Mouse (Mus musculus) embryonic fibroblast, embryonic 13.5 days (primary cell): ENCODE results near the gene Esam. TPM values are rescaled to one million over a fixed set of nuclear protein-coding genes. Genes with fewer than 3 reads are reported as not detected.

ENCODE experiments used
- H3K27ac ChIP-seq: 2 replicates; pipeline ENCODE4 v1.5.1; 2012; ENCODE audit warnings: low read length, control low read depth, inconsistent platforms; ENCODE audit not compliant: insufficient read depth
- H3K4me1 ChIP-seq: 2 replicates; pipeline ENCODE4 v1.6.1; 2011; ENCODE audit warnings: low read length; ENCODE audit not compliant: control insufficient read depth, insufficient read depth
- H3K4me3 ChIP-seq: 2 replicates; pipeline ENCODE4 v1.5.1; 2011; ENCODE audit warnings: mild to moderate bottlenecking, control low read depth, low read length; ENCODE audit not compliant: insufficient read depth
- CTCF ChIP-seq: IDR thresholded peaks from 2 replicates; pipeline ENCODE4 v1.5.1; 2011; ENCODE audit warnings: mild to moderate bottlenecking, control low read depth, low read length, moderate library complexity, borderline replicate concordance; ENCODE audit not compliant: insufficient read depth
- POLR2A ChIP-seq: IDR thresholded peaks from 2 replicates; pipeline ENCODE4 v1.6.1; 2011; ENCODE audit warnings: low read depth, mild to moderate bottlenecking, control low read depth, low read length, moderate library complexity
- polyA plus RNA-seq: library from polyadenylated mRNA; stranded (reverse); fragments of >200 nt; gene quantifications from 2 replicates; pipeline ENCODE4 v1.2.4, GENCODE M21; 2011; ENCODE audit warnings: low read depth; ENCODE audit not compliant: missing spikeins, insufficient read length

Gene Esam
- 0.28 and 0.62 TPM in 2 replicates for polyA plus RNA-seq

DNA sequence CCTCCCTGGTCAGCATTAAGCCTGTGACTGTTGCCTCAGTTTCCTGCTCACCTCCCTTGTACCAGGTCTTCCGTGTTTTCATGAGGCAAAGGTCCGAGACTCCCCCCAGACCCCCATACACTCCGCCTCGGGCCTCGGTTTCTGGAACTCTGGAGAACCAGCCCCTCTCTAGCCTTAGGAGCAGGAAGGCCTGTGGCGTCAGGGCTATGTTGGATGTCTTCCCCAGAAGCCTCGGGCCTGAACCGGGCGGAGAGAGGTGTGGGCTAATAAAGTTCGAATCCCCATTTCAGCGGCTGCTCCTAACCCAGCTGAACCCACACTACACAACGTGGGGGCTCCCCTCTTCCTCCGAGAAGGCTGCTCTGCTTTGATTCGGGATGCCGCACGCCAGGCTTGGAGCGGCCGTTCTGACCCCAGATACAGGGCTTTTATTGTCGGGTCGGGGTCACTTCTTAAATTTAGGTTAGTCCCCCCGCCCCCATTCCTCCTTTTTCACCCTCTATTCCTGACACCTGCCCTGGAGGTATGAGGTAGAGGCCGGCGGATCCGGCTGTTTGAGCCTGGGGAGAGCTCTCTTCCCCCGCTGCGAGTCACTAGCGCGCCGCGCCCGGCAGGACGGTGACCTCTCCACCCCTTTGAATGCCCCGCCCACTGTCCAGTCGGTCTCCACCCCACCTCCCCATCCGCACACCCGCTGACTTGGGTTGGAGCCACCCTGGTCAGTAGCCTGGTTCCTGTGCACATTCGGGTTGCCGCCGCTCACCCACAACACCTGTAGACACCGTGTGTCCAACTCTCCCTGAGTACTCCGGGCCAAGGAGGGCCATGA, at the start of gene Esam:
Gene Esam (plus strand): TSS at position 683 of the 829 bp plus-strand sequence.
- Histone ChIP-seq H3K4me3 (no peak within 1 kb of the TSS), H3K4me1 (0 out of 2 replicates have a peak, but pooled peaks cover 3% of the 10 kb centered on the region), H3K27ac (no peak within 1 kb of the TSS)
- TF ChIP-seq CTCF (no peak), POLR2A (no peak)

DNA sequence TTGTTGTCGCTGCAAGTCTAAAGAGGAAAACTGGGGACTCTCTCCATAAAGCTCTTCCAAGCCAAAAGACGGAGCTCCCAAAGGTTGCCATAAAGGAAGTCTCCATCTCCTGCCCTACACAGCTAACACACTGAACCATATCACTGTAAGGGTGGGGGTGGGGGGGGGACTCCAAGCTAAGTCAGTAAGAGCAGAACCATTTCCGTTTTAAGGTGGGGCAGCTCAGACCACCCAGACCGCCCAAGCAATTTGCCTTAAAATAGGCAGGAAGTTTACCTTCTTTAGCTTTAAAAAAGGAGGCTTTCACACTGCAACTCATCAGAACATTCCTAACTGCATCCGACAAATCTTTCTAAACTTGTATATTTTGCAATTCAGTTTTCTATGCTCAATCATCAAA, 42.7 kb upstream of the Esam start:
- Histone ChIP-seq H3K27ac (no peak overlapping the region), H3K4me1 (peaks cover 4% of the 10 kb centered on the region), H3K4me3 (no peak overlapping the region)
- TF ChIP-seq POLR2A: no peak
- no peak for TF ChIP-seq CTCF

- peaks cover 4% of the 10 kb centered on the region for H3K4me1 ChIP-seq
- H3K27ac ChIP-seq: peak overlapping the region; percentile 88
Measured at GRCm38 (mm10) chr9:37488041-37488440, 39.8 kb upstream of the Esam start.

GRCm38 (mm10) chr9:37488611-37489396, 39.1 kb upstream of the Esam start, which contains the start of gene Msantd2:
Gene Msantd2 (plus strand): TSS chr9:37489319.
- TF ChIP-seq CTCF (no peak), POLR2A (peak; percentile 70)
- Histone ChIP-seq H3K4me1 (peaks cover 4% of the 10 kb centered on the region), H3K4me3 (peak within 1 kb of the TSS; percentile 60), H3K27ac (peak within 1 kb of the TSS; percentile 88)

More at GRCm38 (mm10) chr9:37488041-37488440, 39.8 kb upstream of the Esam start:
- TF ChIP-seq CTCF (no peak), POLR2A (no peak)
- H3K4me3 ChIP-seq: peak overlapping the region; percentile 60

DNA sequence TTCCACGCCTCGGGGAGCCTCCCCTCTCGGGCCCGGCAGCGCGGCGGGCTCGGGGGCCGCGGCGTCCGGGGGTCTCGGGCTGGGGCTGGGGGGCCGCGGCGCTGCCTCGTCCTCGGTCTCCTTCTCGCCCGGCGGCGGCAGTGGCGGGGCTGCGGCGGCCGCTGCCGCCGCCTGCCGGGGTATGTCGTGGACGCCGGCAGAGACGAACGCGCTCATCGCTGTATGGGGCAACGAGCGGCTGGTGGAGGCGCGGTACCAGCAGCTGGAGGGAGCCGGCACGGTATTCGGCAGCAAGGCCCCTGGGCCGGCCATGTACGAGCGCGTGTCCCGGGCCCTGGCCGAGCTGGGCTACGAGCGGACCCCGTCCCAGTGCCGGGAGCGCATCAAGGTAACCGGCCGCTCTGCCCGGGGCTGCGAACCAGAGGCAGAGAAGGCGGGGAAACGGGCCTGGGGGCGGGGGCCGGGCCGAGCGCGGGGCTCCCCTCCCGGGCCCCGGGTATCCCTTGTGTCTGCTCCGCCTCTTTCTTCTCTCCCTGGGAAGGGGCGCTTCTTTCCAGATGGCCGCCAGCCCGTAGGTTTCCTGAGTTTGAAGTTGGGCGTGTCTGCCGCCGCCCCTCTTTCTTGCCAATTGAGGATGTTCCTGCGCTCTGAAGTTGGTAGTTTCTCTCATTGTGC, 38.3 kb upstream of the Esam start:
- peak overlapping the region; percentile 88; the same call in 1 of the 2 replicates for H3K27ac ChIP-seq
- H3K4me1 ChIP-seq: peaks cover 4% of the 10 kb centered on the region

GRCm38 (mm10) chr9:37495761-37496160, 32.1 kb upstream of the Esam start:
- Histone ChIP-seq H3K4me1 (no peaks in the 10 kb centered on the region), H3K27ac (no peak overlapping the region), H3K4me3 (no peak overlapping the region)
- TF ChIP-seq POLR2A (no peak), CTCF (no peak)

More for the DNA sequence above, 38.3 kb upstream of the Esam start:
- TF ChIP-seq CTCF (no peak), POLR2A (no peak)
- H3K4me3 ChIP-seq: peak overlapping the region; percentile 60

GRCm38 (mm10) chr9:37496325-37496724, 31.6 kb upstream of the Esam start:
- Histone ChIP-seq H3K27ac (no peak overlapping the region), H3K4me1 (no peaks in the 10 kb centered on the region), H3K4me3 (no peak overlapping the region)
- no peak for TF ChIP-seq POLR2A
- no peak for TF ChIP-seq CTCF

- H3K4me3 ChIP-seq: no peak overlapping the region
- no peak overlapping the region for H3K27ac ChIP-seq
- TF ChIP-seq CTCF (no peak), POLR2A (no peak)
- H3K4me1 ChIP-seq: no peaks in the 10 kb centered on the region
Measured at GRCm38 (mm10) chr9:37500201-37500600, 27.7 kb upstream of the Esam start.

- H3K27ac ChIP-seq: no peak overlapping the region
- no peaks in the 10 kb centered on the region for H3K4me1 ChIP-seq
- no peak overlapping the region for H3K4me3 ChIP-seq
- TF ChIP-seq CTCF (no peak), POLR2A (no peak)
Measured at GRCm38 (mm10) chr9:37501170-37501569, 26.7 kb upstream of the Esam start.
